Mouse (Mus musculus): Measurements from ENCODE around the gene Znfx1. TPM values are rescaled to one million over a fixed set of nuclear protein-coding genes. Genes with fewer than 3 reads are reported as not detected.

Znfx1 gene
- polyA plus RNA-seq, 1 experiment, result 29.9 TPM

GRCm38 (mm10) chr2:167074587-167074986 is 11.8 kb upstream of the Znfx1 start:
- WGBS, result 81% methylated on average over 5 of the region's 5 CpGs
- TF ChIP-seq POLR2A (IDR thresholded peaks at IDR 0.05; ENCODE audit: low read depth, low read length), result no peak
- TF ChIP-seq CTCF (IDR thresholded peaks at IDR 0.05; ENCODE audit: extremely low read depth, insufficient read depth, insufficient read length, insufficient replicate concordance), result no peak
- no peak overlapping the region for H3K27ac ChIP-seq (ENCODE audit: insufficient read depth, low read length)
- peaks cover 10% of the 10 kb centered on the region; the same call in 1 of the 2 replicates for H3K4me1 ChIP-seq (ENCODE audit: control insufficient read depth, insufficient read depth, insufficient read length)
- no peaks in the 10 kb centered on the region for H3K27me3 ChIP-seq (ENCODE audit: control insufficient read depth, insufficient read depth, low read length)
- H3K4me3 ChIP-seq (ENCODE audit: extremely low read depth, insufficient read depth, insufficient read length), result no peak overlapping the region
- no peak for DNase-seq (ENCODE audit: low read depth in 1 of 2, low spot score in 2 of 2)
- no peaks in the 10 kb centered on the region for H3K36me3 ChIP-seq (ENCODE audit: control insufficient read depth, insufficient read depth, low read length)

DNA sequence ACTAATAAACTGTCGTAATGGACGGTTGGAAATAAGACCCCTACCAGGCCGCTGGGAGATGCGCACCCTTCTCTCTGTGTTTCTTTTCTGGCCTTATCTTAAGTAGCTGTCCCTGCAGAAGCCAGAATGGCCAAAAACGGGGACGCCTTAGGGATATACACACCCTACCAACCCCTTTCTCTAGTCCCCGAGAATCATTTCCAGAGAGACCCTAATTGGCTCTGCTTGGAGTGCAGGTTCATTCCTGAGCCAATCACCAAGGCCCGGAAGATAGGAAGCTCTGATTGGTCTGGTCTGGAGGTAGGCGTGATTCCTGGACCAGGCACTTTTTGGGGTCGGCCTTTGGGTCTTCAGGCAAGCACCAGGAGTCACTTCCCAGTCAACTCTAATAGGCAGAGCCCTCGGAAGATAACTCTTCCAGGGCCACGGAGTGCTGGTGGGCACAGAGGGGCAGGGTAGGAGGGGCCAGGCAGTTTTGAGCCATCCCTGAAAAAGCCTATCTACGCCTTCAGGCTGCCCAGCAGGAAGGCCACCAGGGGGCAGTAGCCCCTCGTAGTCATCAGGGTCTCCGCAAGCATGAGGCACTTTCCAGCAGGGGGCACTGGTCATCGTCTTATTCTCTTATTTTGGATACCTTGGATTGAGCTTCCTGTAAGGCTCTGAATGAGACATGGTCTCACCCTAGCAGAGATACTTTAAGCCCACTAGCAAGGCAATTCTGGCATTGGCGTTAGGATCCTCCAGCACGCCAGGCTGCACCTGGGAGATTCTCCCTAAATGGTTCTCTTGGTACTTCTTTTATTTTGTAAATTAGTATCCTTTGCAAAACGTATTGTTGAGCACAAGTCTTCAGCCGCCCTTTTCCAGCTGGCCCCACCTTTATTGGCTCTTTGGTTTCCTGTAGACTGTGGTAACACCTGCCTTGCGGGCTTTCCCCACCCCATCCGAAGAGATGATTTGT is 9.1 kb upstream of the Znfx1 start:
- no peaks in the 10 kb centered on the region for H3K36me3 ChIP-seq (ENCODE audit: control insufficient read depth, insufficient read depth, low read length)
- 7% methylated on average over 22 of the region's 22 CpGs for WGBS
- H3K27ac ChIP-seq (ENCODE audit: insufficient read depth, low read length), result no peak overlapping the region
- DNase-seq (ENCODE audit: low read depth in 1 of 2, low spot score in 2 of 2), result peak; percentile 86 to 89
- H3K27me3 ChIP-seq (ENCODE audit: control insufficient read depth, insufficient read depth, low read length), result no peaks in the 10 kb centered on the region
- peak overlapping the region; percentile 50 for H3K4me3 ChIP-seq (ENCODE audit: extremely low read depth, insufficient read depth, insufficient read length)
- peaks cover 8% of the 10 kb centered on the region; the same call in 1 of the 2 replicates for H3K4me1 ChIP-seq (ENCODE audit: control insufficient read depth, insufficient read depth, insufficient read length)
- TF ChIP-seq CTCF (IDR thresholded peaks at IDR 0.05; ENCODE audit: extremely low read depth, insufficient read depth, insufficient read length, insufficient replicate concordance), result peak; percentile 100
- TF ChIP-seq POLR2A (IDR thresholded peaks at IDR 0.05; ENCODE audit: low read depth, low read length), result no peak

- DNase-seq (ENCODE audit: low read depth in 1 of 2, low spot score in 2 of 2), result no peak
- H3K36me3 ChIP-seq (ENCODE audit: control insufficient read depth, insufficient read depth, low read length), result no peaks in the 10 kb centered on the region
- H3K27me3 ChIP-seq (ENCODE audit: control insufficient read depth, insufficient read depth, low read length), result no peaks in the 10 kb centered on the region
- H3K4me1 ChIP-seq (ENCODE audit: control insufficient read depth, insufficient read depth, insufficient read length), result peaks cover 8% of the 10 kb centered on the region; the same call in 1 of the 2 replicates
- H3K4me3 ChIP-seq (ENCODE audit: extremely low read depth, insufficient read depth, insufficient read length), result peak overlapping the region; percentile 50
- 24% methylated on average over 12 of the region's 12 CpGs for WGBS
- no peak for TF ChIP-seq CTCF (IDR thresholded peaks at IDR 0.05; ENCODE audit: extremely low read depth, insufficient read depth, insufficient read length, insufficient replicate concordance)
- TF ChIP-seq POLR2A (IDR thresholded peaks at IDR 0.05; ENCODE audit: low read depth, low read length), result no peak
- no peak overlapping the region for H3K27ac ChIP-seq (ENCODE audit: insufficient read depth, low read length)
Measured at GRCm38 (mm10) chr2:167071266-167071640, 8.4 kb upstream of the Znfx1 start.

DNA sequence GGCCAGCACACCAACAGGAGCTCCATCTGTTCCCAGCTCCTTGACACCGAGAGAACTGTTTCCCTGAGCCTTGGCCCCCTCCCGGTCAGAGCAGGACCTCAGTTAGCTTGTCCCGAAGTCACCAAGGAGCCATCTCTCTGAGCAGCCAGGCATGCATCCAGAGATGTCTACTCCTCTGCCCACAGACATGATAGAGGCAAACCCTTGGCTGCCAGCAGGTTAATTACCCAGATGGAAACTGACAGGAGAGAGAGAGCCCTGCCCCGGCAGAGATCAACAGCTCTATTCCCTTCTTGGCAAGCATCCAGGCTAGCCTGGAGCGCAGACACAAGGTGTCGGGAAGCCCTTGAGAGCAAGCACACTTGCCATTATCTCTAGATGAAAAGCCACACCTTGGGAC is 7.5 kb upstream of the Znfx1 start:
- peaks cover 8% of the 10 kb centered on the region; the same call in 1 of the 2 replicates for H3K4me1 ChIP-seq (ENCODE audit: control insufficient read depth, insufficient read depth, insufficient read length)
- DNase-seq (ENCODE audit: low read depth in 1 of 2, low spot score in 2 of 2), result no peak
- H3K4me3 ChIP-seq (ENCODE audit: extremely low read depth, insufficient read depth, insufficient read length), result no peak overlapping the region
- peaks cover 7% of the 10 kb centered on the region for H3K36me3 ChIP-seq (ENCODE audit: control insufficient read depth, insufficient read depth, low read length)
- 78% methylated on average over 6 of the region's 6 CpGs for WGBS
- no peak overlapping the region for H3K27ac ChIP-seq (ENCODE audit: insufficient read depth, low read length)
- no peaks in the 10 kb centered on the region for H3K27me3 ChIP-seq (ENCODE audit: control insufficient read depth, insufficient read depth, low read length)
- no peak for TF ChIP-seq CTCF (IDR thresholded peaks at IDR 0.05; ENCODE audit: extremely low read depth, insufficient read depth, insufficient read length, insufficient replicate concordance)
- TF ChIP-seq POLR2A (IDR thresholded peaks at IDR 0.05; ENCODE audit: low read depth, low read length), result no peak

DNA sequence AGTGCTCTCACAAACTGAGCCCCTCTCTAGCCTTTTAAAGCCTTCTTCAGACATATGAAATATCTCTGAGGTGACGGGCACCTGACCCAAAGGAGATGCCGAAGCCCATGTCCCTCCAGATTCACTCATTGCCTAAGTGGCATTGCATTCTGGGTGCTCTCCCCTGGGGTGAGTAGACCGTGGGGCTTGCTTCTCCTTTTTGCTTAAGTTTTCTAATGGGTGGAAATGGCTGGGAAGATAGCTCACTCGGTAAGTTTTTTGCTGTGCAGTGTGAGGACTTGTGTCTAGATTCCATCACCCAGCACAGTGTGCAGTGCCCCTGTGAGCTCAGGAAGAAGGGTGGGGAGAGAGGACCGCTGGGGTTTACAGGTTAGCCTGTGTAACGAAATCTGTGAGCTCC is 4.8 kb upstream of the Znfx1 start:
- WGBS, result 30% methylated on average over 6 of the region's 6 CpGs
- Histone ChIP-seq H3K27ac (ENCODE audit: insufficient read depth, low read length) (peak overlapping the region; percentile 40; the same call in 1 of the 2 replicates), H3K4me3 (ENCODE audit: extremely low read depth, insufficient read depth, insufficient read length) (no peak overlapping the region), H3K4me1 (ENCODE audit: control insufficient read depth, insufficient read depth, insufficient read length) (peaks cover 10% of the 10 kb centered on the region), H3K27me3 (ENCODE audit: control insufficient read depth, insufficient read depth, low read length) (no peaks in the 10 kb centered on the region), H3K36me3 (ENCODE audit: control insufficient read depth, insufficient read depth, low read length) (peaks cover 15% of the 10 kb centered on the region)
- no peak for DNase-seq (ENCODE audit: low read depth in 1 of 2, low spot score in 2 of 2)
- TF ChIP-seq POLR2A (IDR thresholded peaks at IDR 0.05; ENCODE audit: low read depth, low read length) (no peak), CTCF (IDR thresholded peaks at IDR 0.05; ENCODE audit: extremely low read depth, insufficient read depth, insufficient read length, insufficient replicate concordance) (no peak)

DNA sequence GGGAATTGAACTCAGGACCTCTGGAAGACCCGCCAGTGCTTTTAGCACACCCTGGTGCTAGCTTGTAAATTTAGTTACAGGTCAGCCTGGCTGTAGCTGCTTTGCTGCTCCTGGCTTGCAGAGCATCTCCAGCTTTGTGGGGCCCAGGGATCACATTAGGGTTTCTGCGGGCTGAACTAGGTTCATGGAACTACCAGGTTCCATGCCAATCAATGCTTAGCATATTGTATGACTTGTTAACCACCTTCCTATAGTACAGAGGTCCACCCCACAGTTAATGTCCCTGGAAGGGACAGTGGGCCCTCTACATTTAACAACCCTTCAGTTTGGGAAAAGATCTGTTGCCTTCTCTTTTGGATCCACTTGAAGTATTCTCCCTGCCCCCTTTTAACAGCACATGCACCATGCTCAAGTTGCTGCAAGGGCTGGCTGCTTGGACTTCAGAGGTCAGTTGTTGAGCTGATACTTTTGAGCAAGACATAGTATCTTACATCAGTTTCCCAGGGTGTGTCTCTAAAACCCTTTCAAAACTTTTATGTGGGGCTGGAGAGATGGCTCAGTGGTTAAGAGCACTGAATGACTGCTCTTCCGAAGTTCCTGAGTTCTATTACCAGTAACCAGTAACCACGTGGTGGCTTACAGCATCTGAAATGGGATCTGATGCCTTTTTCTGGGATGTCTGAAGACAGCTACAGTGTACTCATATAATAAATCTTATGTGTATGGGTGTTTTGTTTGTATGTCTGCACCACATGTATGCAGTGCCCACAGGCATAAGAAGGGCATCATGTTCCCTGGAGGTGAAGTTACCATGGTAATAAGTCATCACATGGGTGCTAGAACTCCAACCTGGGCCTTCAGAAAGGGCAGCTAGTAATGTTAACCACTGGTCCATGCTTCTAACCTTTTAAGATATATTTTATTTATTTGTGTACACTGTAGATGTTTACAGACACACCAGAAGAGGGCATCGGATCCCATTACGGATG is 4.0 kb upstream of the Znfx1 start:
- peak overlapping the region; percentile 28; the same call in 1 of the 2 replicates for H3K27ac ChIP-seq (ENCODE audit: insufficient read depth, low read length)
- no peak for DNase-seq (ENCODE audit: low read depth in 1 of 2, low spot score in 2 of 2)
- WGBS, result 49% methylated on average over 6 of the region's 6 CpGs

More for the DNA sequence above, 4.0 kb upstream of the Znfx1 start:
- TF ChIP-seq CTCF (IDR thresholded peaks at IDR 0.05; ENCODE audit: extremely low read depth, insufficient read depth, insufficient read length, insufficient replicate concordance) (no peak), POLR2A (IDR thresholded peaks at IDR 0.05; ENCODE audit: low read depth, low read length) (no peak)
- peaks cover 11% of the 10 kb centered on the region for H3K4me1 ChIP-seq (ENCODE audit: control insufficient read depth, insufficient read depth, insufficient read length)
- H3K36me3 ChIP-seq (ENCODE audit: control insufficient read depth, insufficient read depth, low read length), result peaks cover 15% of the 10 kb centered on the region
- no peak overlapping the region for H3K4me3 ChIP-seq (ENCODE audit: extremely low read depth, insufficient read depth, insufficient read length)
- no peaks in the 10 kb centered on the region for H3K27me3 ChIP-seq (ENCODE audit: control insufficient read depth, insufficient read depth, low read length)
